18 mouse cellular contexts compared by ENCODE assay signal in the genomic region with DNA sequence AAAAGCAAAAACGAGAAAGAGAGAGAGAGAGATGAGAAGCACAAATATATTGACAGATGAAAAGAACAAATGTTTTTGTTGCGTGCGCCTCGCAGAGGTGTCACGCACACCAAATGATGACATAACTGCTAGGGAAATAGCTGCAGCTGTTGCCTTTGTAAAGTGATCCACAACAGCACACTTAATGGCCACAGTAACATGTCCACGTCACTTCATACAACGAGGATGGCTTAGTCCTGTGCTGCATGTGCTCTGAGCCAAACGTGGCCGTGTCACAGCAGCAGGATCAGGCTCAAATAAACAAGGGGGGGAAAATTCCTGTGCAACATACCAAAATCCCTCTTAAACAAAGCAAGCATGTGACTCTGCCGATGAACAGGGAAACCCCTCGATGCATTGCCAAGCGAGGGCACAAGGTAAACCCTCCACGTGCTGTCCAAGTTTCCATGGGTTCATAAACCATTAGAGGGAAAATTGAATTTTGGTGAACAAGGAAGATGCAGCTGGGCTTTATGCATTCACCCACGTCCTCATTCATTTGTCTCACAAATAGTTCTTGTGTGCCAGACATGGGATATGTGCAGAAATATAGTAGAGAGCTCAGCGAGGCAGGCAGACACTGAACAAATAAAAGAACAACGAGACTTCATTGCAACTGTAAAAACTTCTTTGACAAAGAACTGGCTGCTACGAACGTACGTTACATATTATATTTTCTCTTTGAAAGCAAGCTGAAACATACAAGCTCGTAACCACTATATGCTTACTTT.
A peak's percentile ranks its signal among the peaks of the same experiment; 100 is the strongest.
DNase-seq lines count a peak whose midpoint lies in the region; ATAC-seq and TF ChIP-seq lines count a peak whose summit lies in the region.
"Had no signal": no experiment of that assay in that cellular context is flagged by ENCODE, and none has a peak within 500 bp of the region (broad histone marks: within the 10 kb centered on the region; RNA-seq: fewer than 3 reads in every experiment).

No protein-coding gene starts in this region.

- no peaks in the 10 kb centered on the region for H3K9me3 ChIP-seq in limb, embryonic 11.5 days (ENCODE audit: control insufficient read depth, low read length)
- H3K9me3 ChIP-seq in limb, embryonic 10.5 days (replicated peaks), result no peaks in the 10 kb centered on the region
- H3K9me3 ChIP-seq in midbrain, embryonic 16.5 days (replicated peaks; ENCODE audit: control insufficient read depth, low read length, poor library complexity, severe bottlenecking), result no peaks in the 10 kb centered on the region
- H3K9me3 ChIP-seq in midbrain, postnatal 0 days (ENCODE audit: low read length), result no peaks in the 10 kb centered on the region
- H3K9me3 ChIP-seq: heart, embryonic 13.5 days; liver, embryonic 13.5 days had no signal

- H3K4me1 ChIP-seq in limb, embryonic 11.5 days (ENCODE audit: control insufficient read depth, insufficient read depth, low read length), result no peaks in the 10 kb centered on the region
- H3K4me1 ChIP-seq in limb, embryonic 10.5 days, result peaks cover 21% of the 10 kb centered on the region
- peaks cover 17% of the 10 kb centered on the region for H3K4me1 ChIP-seq in midbrain, embryonic 16.5 days (ENCODE audit: control insufficient read depth, insufficient read depth, low read length)
- no peaks in the 10 kb centered on the region; the same call in 1 of the 2 replicates for H3K4me1 ChIP-seq in midbrain, postnatal 0 days (ENCODE audit: insufficient read depth, low read length)
- H3K4me1 ChIP-seq: liver, embryonic 13.5 days had no signal

- no peak overlapping the region for H3K27ac ChIP-seq in limb, embryonic 11.5 days (replicated peaks; ENCODE audit: low read depth, low read length)
- H3K27ac ChIP-seq in limb, embryonic 10.5 days, result no peak overlapping the region
- no peak overlapping the region for H3K27ac ChIP-seq in midbrain, embryonic 16.5 days (ENCODE audit: low read length)
- H3K27ac ChIP-seq in midbrain, postnatal 0 days (ENCODE audit: low read depth, low read length), result no peak overlapping the region
- H3K27ac ChIP-seq: heart, embryonic 13.5 days; hindbrain, postnatal 0 days; liver, embryonic 13.5 days had no signal

- H3K4me2 ChIP-seq in limb, embryonic 11.5 days (ENCODE audit: low read depth, severe bottlenecking), result no peak overlapping the region
- no peak overlapping the region; the same call in 1 of the 2 replicates for H3K4me2 ChIP-seq in midbrain, embryonic 16.5 days (ENCODE audit: low read length)
- no peak overlapping the region for H3K4me2 ChIP-seq in midbrain, postnatal 0 days (ENCODE audit: low read depth, low read length, poor library complexity, severe bottlenecking)
- H3K4me2 ChIP-seq: heart, embryonic 13.5 days; liver, embryonic 13.5 days had no signal

- 71% methylated on average over 20 of the region's 20 CpGs for WGBS in limb, embryonic 11.5 days
- WGBS in limb, embryonic 10.5 days, result 78% methylated on average over 20 of the region's 20 CpGs
- WGBS in midbrain, embryonic 16.5 days, result 66% methylated on average over 20 of the region's 20 CpGs
- WGBS in midbrain, postnatal 0 days, result 59% methylated on average over 20 of the region's 20 CpGs

- TF ChIP-seq CTCF in midbrain, postnatal 0 days (IDR thresholded peaks at IDR 0.05), result no peak

- ATAC-seq in limb, embryonic 11.5 days (ENCODE audit: insufficient number of reproducible peaks, low FRiP score, low TSS enrichment, low read depth), result peak; percentile 51; the same call in 1 of the 2 replicates
- ATAC-seq in midbrain, embryonic 16.5 days, result 0 out of 2 replicates have a peak, but pooled peaks have one; percentile 17
- ATAC-seq in midbrain, postnatal 0 days (ENCODE audit: low FRiP score), result no peak
- ATAC-seq: hindbrain, postnatal 0 days had no signal

- H3K4me3 ChIP-seq in limb, embryonic 11.5 days (ENCODE audit: low read depth, low read length), result no peak overlapping the region
- no peak overlapping the region for H3K4me3 ChIP-seq in limb, embryonic 10.5 days
- no peak overlapping the region for H3K4me3 ChIP-seq in midbrain, embryonic 16.5 days (ENCODE audit: low read depth, low read length)
- H3K4me3 ChIP-seq in midbrain, postnatal 0 days (ENCODE audit: low read depth, low read length), result no peak overlapping the region
- H3K4me3 ChIP-seq: heart, embryonic 13.5 days; liver, embryonic 13.5 days had no signal

- no peak overlapping the region for H3K9ac ChIP-seq in limb, embryonic 11.5 days (ENCODE audit: low read length)
- no peak overlapping the region for H3K9ac ChIP-seq in midbrain, embryonic 16.5 days (ENCODE audit: low read depth, low read length)
- no peak overlapping the region for H3K9ac ChIP-seq in midbrain, postnatal 0 days (replicated peaks; ENCODE audit: low read length, poor library complexity, severe bottlenecking)
- H3K9ac ChIP-seq: heart, embryonic 13.5 days; liver, embryonic 13.5 days had no signal

- H3K36me3 ChIP-seq in limb, embryonic 11.5 days (ENCODE audit: control insufficient read depth, insufficient read depth, low read length), result no peaks in the 10 kb centered on the region
- H3K36me3 ChIP-seq in limb, embryonic 10.5 days, result no peaks in the 10 kb centered on the region
- H3K36me3 ChIP-seq in midbrain, embryonic 16.5 days (ENCODE audit: control insufficient read depth, insufficient read depth, low read length), result no peaks in the 10 kb centered on the region
- H3K36me3 ChIP-seq in midbrain, postnatal 0 days (ENCODE audit: insufficient read depth, low read length), result no peaks in the 10 kb centered on the region
- H3K36me3 ChIP-seq: heart, embryonic 13.5 days; liver, embryonic 13.5 days had no signal

- H3K27me3 ChIP-seq in limb, embryonic 11.5 days (ENCODE audit: control insufficient read depth, insufficient read depth, low read length), result no peaks in the 10 kb centered on the region
- no peaks in the 10 kb centered on the region for H3K27me3 ChIP-seq in limb, embryonic 10.5 days (ENCODE audit: low read depth, poor library complexity, severe bottlenecking)
- H3K27me3 ChIP-seq in midbrain, embryonic 16.5 days (ENCODE audit: control insufficient read depth, insufficient read depth, low read depth, low read length), result no peaks in the 10 kb centered on the region
- H3K27me3 ChIP-seq in midbrain, postnatal 0 days (ENCODE audit: insufficient read depth, low read length), result no peaks in the 10 kb centered on the region
- H3K27me3 ChIP-seq: heart, embryonic 13.5 days; liver, embryonic 13.5 days had no signal

- peak; percentile 9 for DNase-seq in embryo, embryonic 11 days
- DNase-seq in embryo, embryonic 9.5 days (ENCODE audit: extremely low spot score), result no peak
- DNase-seq in limb, embryonic 11.5 days (ENCODE audit: low spot score), result no peak
- no peak for DNase-seq in limb, embryonic 10.5 days (ENCODE audit: low spot score)
- DNase-seq in midbrain, postnatal 0 days (ENCODE audit: low spot score), result no peak
- DNase-seq in mesoderm, embryonic 11.5 days (ENCODE audit: low read depth, low spot score), result peak; percentile 25
- no peak for DNase-seq in right cerebral cortex, postnatal 36 days (ENCODE audit: low spot score in 2 of 2)
- DNase-seq: adrenal gland, adult 2 months; cerebellum, adult 11 months; cerebellum, postnatal 14 days; heart, adult 11 months; heart, postnatal 36 days; kidney, adult 2 months; kidney, postnatal 36 days; liver, embryonic 13.5 days had no signal

Comparison
In these comparisons a context has a peak if more than half of its experiments do, and no peak if none do; other contexts are left out.
1. DNase-seq: peak in embryo, embryonic 11 days (single experiment) and mesoderm, embryonic 11.5 days (single experiment); none in embryo, embryonic 9.5 days (single experiment), limb, embryonic 11.5 days (single experiment), limb, embryonic 10.5 days (single experiment), midbrain, postnatal 0 days (single experiment) and right cerebral cortex, postnatal 36 days (0 of 2).